Mouse (Mus musculus): ENCODE results near the gene Slc25a21. TPM values are rescaled to one million over a fixed set of nuclear protein-coding genes. Genes with fewer than 3 reads are reported as not detected.
A peak's percentile ranks its signal among the peaks of the same experiment; 100 is the strongest.

The Slc25a21 gene
- polyA plus RNA-seq, 1 experiment from 2014 or later: 5.3 TPM

- H3K4me1 ChIP-seq: no peaks in the 10 kb centered on the region
- H3K27me3 ChIP-seq (ENCODE audit: insufficient read depth, poor library complexity, severe bottlenecking): peaks cover 23% of the 10 kb centered on the region; the same call in 1 of the 2 replicates
- WGBS: 44% methylated on average over 6 of the region's 6 CpGs
- no peaks in the 10 kb centered on the region for H3K36me3 ChIP-seq
- no peaks in the 10 kb centered on the region for H3K9me3 ChIP-seq
- no peak for DNase-seq (ENCODE audit: low spot score)
- no peak overlapping the region for H3K27ac ChIP-seq
- H3K4me3 ChIP-seq: no peak overlapping the region
Observed at GRCm38 (mm10) chr12:56718707-56719051, 478.6 kb downstream of the Slc25a21 start.

- no peaks in the 10 kb centered on the region for H3K4me1 ChIP-seq
- peaks cover 23% of the 10 kb centered on the region; the same call in 1 of the 2 replicates for H3K27me3 ChIP-seq (ENCODE audit: insufficient read depth, poor library complexity, severe bottlenecking)
- 15% methylated on average over 14 of the region's 14 CpGs for WGBS
- H3K36me3 ChIP-seq: no peaks in the 10 kb centered on the region
- no peaks in the 10 kb centered on the region for H3K9me3 ChIP-seq
- no peak for DNase-seq (ENCODE audit: low spot score)
- H3K27ac ChIP-seq: no peak overlapping the region
- no peak overlapping the region for H3K4me3 ChIP-seq
Observed at GRCm38 (mm10) chr12:56717971-56718706, 479.1 kb downstream of the Slc25a21 start.

GRCm38 (mm10) chr12:56701004-56701403 lies 496.3 kb downstream of the Slc25a21 start:
- 6% methylated on average over 6 of the region's 6 CpGs for WGBS
- peaks cover 69% of the 10 kb centered on the region for H3K27me3 ChIP-seq (ENCODE audit: insufficient read depth, poor library complexity, severe bottlenecking)
- DNase-seq (ENCODE audit: low spot score): no peak

GRCm38 (mm10) chr12:56699915-56700900 lies 497.1 kb downstream of the Slc25a21 start:
- Histone ChIP-seq H3K9me3 (no peaks in the 10 kb centered on the region), H3K27me3 (ENCODE audit: insufficient read depth, poor library complexity, severe bottlenecking) (peaks cover 77% of the 10 kb centered on the region), H3K4me1 (peaks cover 30% of the 10 kb centered on the region), H3K4me3 (peak overlapping the region; percentile 31), H3K36me3 (no peaks in the 10 kb centered on the region), H3K27ac (no peak overlapping the region)
- no peak for DNase-seq (ENCODE audit: low spot score)
- WGBS: 4% methylated on average over 44 of the region's 44 CpGs

More at GRCm38 (mm10) chr12:56701004-56701403, 496.3 kb downstream of the Slc25a21 start:
- H3K36me3 ChIP-seq: no peaks in the 10 kb centered on the region
- no peak overlapping the region for H3K4me3 ChIP-seq
- no peak overlapping the region for H3K27ac ChIP-seq
- no peaks in the 10 kb centered on the region for H3K9me3 ChIP-seq
- H3K4me1 ChIP-seq: peaks cover 25% of the 10 kb centered on the region

- 12% methylated on average over 3 of the region's 3 CpGs for WGBS
- peaks cover 34% of the 10 kb centered on the region for H3K4me1 ChIP-seq
- H3K4me3 ChIP-seq: no peak overlapping the region
- no peaks in the 10 kb centered on the region for H3K9me3 ChIP-seq
- H3K27ac ChIP-seq: no peak overlapping the region
- no peak for DNase-seq (ENCODE audit: low spot score)
- H3K27me3 ChIP-seq (ENCODE audit: insufficient read depth, poor library complexity, severe bottlenecking): peaks cover 85% of the 10 kb centered on the region
- H3K36me3 ChIP-seq: no peaks in the 10 kb centered on the region
Observed at GRCm38 (mm10) chr12:56699351-56699750, 497.9 kb downstream of the Slc25a21 start.

GRCm38 (mm10) chr12:56698191-56698980 lies 498.9 kb downstream of the Slc25a21 start:
- Histone ChIP-seq H3K36me3 (no peaks in the 10 kb centered on the region), H3K9me3 (no peaks in the 10 kb centered on the region), H3K27me3 (ENCODE audit: insufficient read depth, poor library complexity, severe bottlenecking) (peaks cover 95% of the 10 kb centered on the region), H3K4me1 (peaks cover 34% of the 10 kb centered on the region), H3K4me3 (no peak overlapping the region), H3K27ac (no peak overlapping the region)
- WGBS: 2% methylated on average over 8 of the region's 8 CpGs
- no peak for DNase-seq (ENCODE audit: low spot score)

GRCm38 (mm10) chr12:56697785-56698184 lies 499.5 kb downstream of the Slc25a21 start:
- 2% methylated on average over 12 of the region's 12 CpGs for WGBS
- Histone ChIP-seq H3K4me3 (peak overlapping the region; percentile 60; the same call in 1 of the 2 replicates), H3K9me3 (no peaks in the 10 kb centered on the region), H3K27ac (no peak overlapping the region), H3K27me3 (ENCODE audit: insufficient read depth, poor library complexity, severe bottlenecking) (peaks cover 96% of the 10 kb centered on the region), H3K36me3 (no peaks in the 10 kb centered on the region), H3K4me1 (peaks cover 34% of the 10 kb centered on the region)
- no peak for DNase-seq (ENCODE audit: low spot score)

- H3K4me1 ChIP-seq: peaks cover 38% of the 10 kb centered on the region
- peak; percentile 75 for DNase-seq (ENCODE audit: low spot score)
- H3K9me3 ChIP-seq: no peaks in the 10 kb centered on the region
- under 1% methylated on average over 36 of the region's 36 CpGs for WGBS
- H3K27ac ChIP-seq: no peak overlapping the region
- no peaks in the 10 kb centered on the region for H3K36me3 ChIP-seq
- H3K27me3 ChIP-seq (ENCODE audit: insufficient read depth, poor library complexity, severe bottlenecking): peaks cover 96% of the 10 kb centered on the region
- peak overlapping the region; percentile 60 for H3K4me3 ChIP-seq
Observed at GRCm38 (mm10) chr12:56697011-56697740, 500.1 kb downstream of the Slc25a21 start.

GRCm38 (mm10) chr12:56696174-56697010 lies 500.9 kb downstream of the Slc25a21 start:
- Histone ChIP-seq H3K4me3 (peak overlapping the region; percentile 60), H3K27ac (no peak overlapping the region), H3K36me3 (no peaks in the 10 kb centered on the region), H3K27me3 (ENCODE audit: insufficient read depth, poor library complexity, severe bottlenecking) (peaks cover 96% of the 10 kb centered on the region), H3K9me3 (no peaks in the 10 kb centered on the region), H3K4me1 (peaks cover 43% of the 10 kb centered on the region)
- under 1% methylated on average over 57 of the region's 57 CpGs for WGBS
- DNase-seq (ENCODE audit: low spot score): peak; percentile 77

GRCm38 (mm10) chr12:56695358-56696173 lies 501.7 kb downstream of the Slc25a21 start:
- Histone ChIP-seq H3K4me3 (peak overlapping the region; percentile 60), H3K36me3 (no peaks in the 10 kb centered on the region), H3K27ac (no peak overlapping the region), H3K9me3 (no peaks in the 10 kb centered on the region), H3K4me1 (peaks cover 48% of the 10 kb centered on the region), H3K27me3 (ENCODE audit: insufficient read depth, poor library complexity, severe bottlenecking) (peaks cover 98% of the 10 kb centered on the region)
- WGBS: under 1% methylated on average over 41 of the region's 41 CpGs
- peak; percentile 95 for DNase-seq (ENCODE audit: low spot score)

- under 1% methylated on average over 11 of the region's 11 CpGs for WGBS
- H3K36me3 ChIP-seq: no peaks in the 10 kb centered on the region
- no peak for DNase-seq (ENCODE audit: low spot score)
- no peaks in the 10 kb centered on the region for H3K9me3 ChIP-seq
- H3K4me3 ChIP-seq: peak overlapping the region; percentile 60
- H3K27ac ChIP-seq: no peak overlapping the region
- H3K27me3 ChIP-seq (ENCODE audit: insufficient read depth, poor library complexity, severe bottlenecking): peaks cover 98% of the 10 kb centered on the region
- peaks cover 49% of the 10 kb centered on the region for H3K4me1 ChIP-seq
Observed at GRCm38 (mm10) chr12:56694936-56695335, 502.3 kb downstream of the Slc25a21 start.
